Mouse (Mus musculus) cerebellum, postnatal 36 days (tissue): ENCODE measurements at regions not wholly inside any gene's neighbourhood (a gene's known extent, or its start where the extent isn't known, plus 50 kb on each side); places are given as distances from the start of the nearest gene placed in this dataset.

Source experiments
- DNase-seq, 2 experiments: peaks; one replicate each; pipeline ENCODE4 v3.0.0; 2021 to 2022; ENCODE audit warnings: mixed read lengths in 2 of 2

DNA sequence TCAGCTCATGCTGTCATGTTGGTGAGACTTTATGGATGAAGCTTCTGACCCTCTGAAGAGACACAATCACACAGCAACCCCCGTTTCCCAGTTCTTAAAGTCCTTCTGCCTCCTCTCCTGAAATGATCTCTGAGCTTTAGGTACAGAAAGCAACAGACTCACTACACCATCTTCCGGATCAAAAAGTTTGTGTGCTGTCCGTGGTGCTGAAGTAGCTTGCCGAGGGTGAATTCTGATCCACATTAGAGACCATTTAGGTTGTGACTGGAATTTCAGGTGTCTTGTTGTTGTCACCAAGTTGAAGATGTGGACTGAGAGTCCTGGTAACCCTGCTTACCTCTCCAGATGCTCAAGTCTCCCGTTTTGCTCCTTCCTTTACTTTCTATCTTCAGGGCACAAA lies 375.2 kb downstream of the Shisa9 start:
- DNase-seq: no peak

DNA sequence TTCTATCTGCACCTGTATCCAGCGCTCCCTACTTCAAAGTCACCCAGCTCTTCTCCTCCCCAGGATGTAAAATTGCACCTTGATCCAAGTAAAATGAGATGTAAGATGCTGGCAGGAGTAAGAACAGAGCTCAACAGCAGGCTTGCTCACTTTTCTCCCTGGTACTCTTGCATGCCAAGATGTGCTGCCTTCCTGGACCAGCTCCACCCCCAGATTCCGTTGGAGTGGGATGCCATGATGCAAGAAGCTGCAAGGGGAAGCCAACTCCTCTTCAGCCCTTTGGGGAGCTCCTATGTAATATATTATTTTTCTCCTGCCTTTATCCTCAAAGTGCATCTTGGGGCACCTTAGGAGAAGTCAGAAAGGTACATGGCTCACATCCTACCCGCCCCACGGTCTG lies 405.6 kb downstream of the Shisa9 start:
- DNase-seq: no peak

DNA sequence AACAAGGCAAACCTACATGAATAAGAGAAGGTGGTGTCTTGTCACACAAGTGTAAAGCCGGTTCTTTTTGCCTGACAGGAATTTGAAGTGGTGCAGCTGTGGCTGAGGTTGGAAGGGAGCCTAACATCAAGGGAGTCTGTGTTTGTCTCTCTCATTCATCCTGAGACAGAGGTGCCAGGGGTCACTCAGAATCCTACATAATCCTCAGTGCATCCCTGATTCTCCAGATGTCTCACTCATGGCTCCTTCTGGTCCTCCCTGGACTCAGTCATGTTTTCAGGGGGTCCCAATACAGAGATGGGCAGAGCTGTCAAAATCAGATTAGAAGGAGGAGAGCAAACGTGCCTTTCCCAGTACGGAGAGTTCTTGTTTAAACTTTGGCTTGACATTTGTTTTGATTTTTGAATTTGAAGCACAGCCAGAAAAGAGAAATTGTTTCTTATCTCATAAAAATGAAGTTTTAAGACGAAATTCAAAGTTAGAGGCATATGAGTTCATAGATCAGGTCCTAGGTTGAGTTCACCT lies 451.8 kb downstream of the Shisa9 start:
- no peak for DNase-seq

DNA sequence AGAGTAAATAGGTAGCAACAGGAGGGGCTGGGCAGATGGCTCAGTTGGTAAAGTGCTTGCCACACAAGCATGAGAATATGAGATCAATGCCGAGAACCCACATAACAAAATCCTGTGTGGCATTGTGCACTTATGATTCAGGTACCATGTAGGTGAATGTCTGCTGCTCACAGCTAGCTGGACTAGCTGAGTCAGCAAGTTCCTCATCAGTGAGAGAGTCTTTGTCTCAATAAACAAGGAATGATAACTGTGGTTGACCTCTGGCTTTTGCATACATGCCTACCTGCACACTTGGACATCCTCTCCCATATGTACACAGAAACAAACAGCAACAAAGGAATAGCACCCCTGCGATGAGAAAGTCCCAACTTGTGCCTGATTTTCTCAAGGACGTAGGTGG lies 454.7 kb downstream of the Shisa9 start:
- DNase-seq: no peak

DNA sequence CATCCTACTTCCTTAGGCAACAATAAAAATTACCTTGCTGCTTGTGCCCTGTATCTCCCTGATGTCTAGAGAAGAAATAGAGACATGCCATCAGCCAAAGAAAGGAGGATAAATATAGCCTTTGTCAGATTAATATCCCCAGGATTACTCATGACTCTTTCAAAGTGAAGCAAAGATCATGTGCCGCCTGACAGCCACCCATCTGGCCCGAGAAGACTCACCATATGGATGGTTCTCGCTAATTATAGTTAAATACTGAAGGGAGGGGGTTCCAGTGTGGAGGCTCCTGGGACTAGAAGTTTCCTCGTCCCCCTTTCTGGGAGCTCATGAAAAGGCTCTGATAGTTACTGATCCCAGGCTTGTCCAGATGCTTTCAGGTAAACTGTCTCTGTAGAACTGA lies 470.9 kb downstream of the Shisa9 start:
- peak; percentile 7 to 9 for DNase-seq
